Mouse (Mus musculus): ENCODE data around the gene Rangap1. TPM values are rescaled to one million over a fixed set of nuclear protein-coding genes. Genes with fewer than 3 reads are reported as not detected.

The Rangap1 gene
- total RNA-seq, 1 experiment, result 178 TPM

DNA sequence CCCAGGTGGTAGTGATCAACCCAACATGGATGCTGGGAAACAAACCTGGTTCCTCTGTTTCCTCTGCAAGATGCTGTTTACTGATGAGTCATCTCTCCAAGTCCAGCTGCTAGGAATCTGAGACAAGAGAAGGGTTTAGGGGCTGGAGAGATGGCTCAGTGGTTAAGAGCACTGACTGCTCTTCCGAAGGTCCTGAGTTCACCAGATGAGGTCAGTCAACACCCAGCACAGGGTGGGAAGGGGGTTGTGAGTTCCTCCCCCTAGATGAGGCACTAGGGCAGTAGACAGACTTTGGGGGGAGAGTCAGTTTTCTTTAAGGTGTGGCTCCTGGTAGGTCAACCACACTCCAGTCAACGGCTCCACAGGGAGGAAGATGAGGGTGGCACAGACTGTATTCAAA, 83.6 kb downstream of the Rangap1 start:
- H3K4me3 ChIP-seq (ENCODE audit: insufficient read depth in 1 of 2, low read depth in 1 of 2, low read length in 2 of 2, poor library complexity in 1 of 2, severe bottlenecking in 1 of 2), result no peak overlapping the region
- in situ Hi-C loops (cut with MboI; ENCODE audit: low sequenced_read_pairs in 2 of 2, unreplicated experiment in 2 of 2), result no loop called here
- peaks cover under 1% of the 10 kb centered on the region; the same call in 1 of the 2 replicates for H3K36me3 ChIP-seq (ENCODE audit: control insufficient read depth, insufficient read depth, low read length, poor library complexity, severe bottlenecking)
- peak overlapping the region; percentile 36 for H3K27ac ChIP-seq (ENCODE audit: insufficient read depth, low read depth, low read length, poor library complexity, severe bottlenecking)
- H3K4me1 ChIP-seq (ENCODE audit: control insufficient read depth in 2 of 2, insufficient read depth in 2 of 2, low read length in 2 of 2, poor library complexity in 1 of 2), result peaks cover 0 to 9% of the 10 kb centered on the region in 2 experiments; a peak in 3 of 4 replicates
- H3K9ac ChIP-seq (ENCODE audit: insufficient read depth, low read depth, low read length, poor library complexity, severe bottlenecking), result no peak overlapping the region; the same call in 1 of the 2 replicates
- TF ChIP-seq CHD2 (IDR thresholded peaks at IDR 0.05; ENCODE audit: low read depth, low read length) (no peak), HCFC1 (IDR thresholded peaks at IDR 0.05; ENCODE audit: borderline replicate concordance, insufficient read depth, low read length) (no peak), ZC3H11A (IDR thresholded peaks at IDR 0.05; ENCODE audit: borderline replicate concordance, low read depth, low read length) (no peak), ZNF384 (IDR thresholded peaks at IDR 0.05; ENCODE audit: low read depth, low read length) (no peak), MAFK (IDR thresholded peaks at IDR 0.05; ENCODE audit: insufficient read depth, low read depth, low read length) (no peak)
- no peak for DNase-seq (ENCODE audit: low read depth, low spot score)
- no peaks in the 10 kb centered on the region for H3K9me3 ChIP-seq (ENCODE audit: control insufficient read depth, insufficient read depth, low read depth, low read length)

Other genes starting within 250 kb of the Rangap1 start
- 48.5 and 58.4 TPM in 2 replicates for gene Ep300, start 160.2 kb downstream of the Rangap1 start, total RNA-seq (2012; rRNA removed)
- 111 and 119 TPM in 2 replicates for gene L3mbtl2, start 81.6 kb downstream of the Rangap1 start, total RNA-seq (2012; rRNA removed)
- gene Chadl, start 48.2 kb downstream of the Rangap1 start, total RNA-seq (2012; rRNA removed), result 0.98 and 1.6 TPM in 2 replicates
- 19.0 and 22.5 TPM in 2 replicates for gene Zc3h7b, start 473 bp downstream of the Rangap1 start, total RNA-seq (2012; rRNA removed)
- gene Tef, start 56.9 kb upstream of the Rangap1 start, total RNA-seq (2012; rRNA removed), result 20.9 and 25.2 TPM in 2 replicates
- 16.7 and 20.9 TPM in 2 replicates for gene Tob2, start 113.3 kb upstream of the Rangap1 start, total RNA-seq (2012; rRNA removed)
- 112 and 157 TPM in 2 replicates for gene Phf5a, start 126.4 kb upstream of the Rangap1 start, total RNA-seq (2012; rRNA removed)
- gene Aco2, start 126.8 kb upstream of the Rangap1 start, total RNA-seq (2012; rRNA removed), result 444 and 478 TPM in 2 replicates
- 72.4 and 83.7 TPM in 2 replicates for gene Polr3h, start 180.7 kb upstream of the Rangap1 start, total RNA-seq (2012; rRNA removed)
- 1.2 TPM in 2 replicates for gene Csdc2, start 191.2 kb upstream of the Rangap1 start, total RNA-seq (2012; rRNA removed)
- gene Pmm1, start 215.4 kb upstream of the Rangap1 start, total RNA-seq (2012; rRNA removed), result 299 and 342 TPM in 2 replicates
- 29.9 and 41.1 TPM in 2 replicates for gene 1700029P11Rik, start 235.0 kb upstream of the Rangap1 start, total RNA-seq (2012; rRNA removed)
- 69.1 and 84.6 TPM in 2 replicates for gene Xrcc6, start 242.3 kb upstream of the Rangap1 start, total RNA-seq (2012; rRNA removed)